Mouse (Mus musculus): ENCODE measurements around the gene Irf2bpl. TPM values are rescaled to one million over a fixed set of nuclear protein-coding genes. Genes with fewer than 3 reads are reported as not detected.

Gene Irf2bpl
- polyA plus RNA-seq, 1 experiment = 59.1 TPM

DNA sequence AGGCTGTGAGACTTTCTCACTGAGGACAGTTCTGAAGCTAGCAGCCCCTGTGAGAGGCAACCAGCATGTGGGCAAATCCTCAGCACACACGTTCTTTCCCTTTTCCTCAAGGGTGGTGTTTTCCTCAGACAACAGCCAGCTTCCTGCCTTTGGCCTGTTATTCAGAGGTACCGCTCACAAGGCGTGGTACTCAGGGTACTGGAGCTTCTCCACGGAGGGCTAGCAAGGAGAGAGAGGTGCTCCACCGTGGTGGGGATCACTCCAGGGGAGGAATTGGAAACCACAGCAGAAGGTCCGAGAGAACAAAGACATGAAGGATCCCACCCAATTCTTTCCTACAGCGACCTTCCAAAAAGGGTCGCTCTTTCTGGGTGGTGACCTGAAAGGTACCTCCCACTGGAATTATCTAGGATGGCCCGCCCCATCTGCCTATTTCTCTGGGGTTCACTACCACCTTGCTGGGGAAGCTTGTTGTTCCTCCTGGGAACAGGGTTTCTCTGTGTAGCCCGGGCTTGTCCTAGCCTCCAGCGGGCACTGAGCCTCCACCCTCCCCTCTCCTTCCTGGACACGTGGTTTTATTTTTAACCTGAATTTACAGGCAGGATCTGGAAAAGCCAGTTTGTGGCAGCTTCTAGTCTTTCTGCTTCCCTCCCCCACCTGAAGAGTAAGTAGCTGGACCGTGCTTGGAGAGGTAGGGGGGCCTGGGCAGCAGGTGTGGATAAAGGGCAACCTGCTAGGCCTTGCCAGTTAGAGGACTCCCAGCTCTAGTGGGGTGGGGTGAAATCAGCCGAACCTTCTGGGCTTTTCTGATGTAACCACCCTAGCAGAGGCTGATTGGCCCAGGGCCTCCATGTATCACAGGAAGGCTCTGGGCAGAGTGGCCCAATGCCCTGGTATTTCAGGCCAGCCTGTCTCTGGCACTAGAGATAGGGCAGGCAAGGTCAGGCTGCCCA, 17.1 kb downstream of the Irf2bpl start:
- peak; percentile 50 for TF ChIP-seq POLR2A (IDR thresholded peaks at IDR 0.05; ENCODE audit: insufficient read length, low read depth)
- TF ChIP-seq POLR2AphosphoS2 (IDR thresholded peaks at IDR 0.05; ENCODE audit: insufficient read length, low read depth) = peak; percentile 26
- no peak for TF ChIP-seq MYOG (IDR thresholded peaks at IDR 0.05; ENCODE audit: control insufficient read depth in 1 of 3, insufficient read depth in 1 of 3, insufficient read length in 2 of 3, low read depth in 2 of 3)
- TF ChIP-seq MYOD1 (IDR thresholded peaks at IDR 0.05; ENCODE audit: control insufficient read depth in 1 of 3, insufficient read length in 2 of 3, low read depth in 2 of 3) = peak in 1 of 3 experiments; percentile 44
- no peak overlapping the region for H3K4me3 ChIP-seq
- H3K4me2 ChIP-seq (ENCODE audit: low read depth) = peak overlapping the region; percentile 48
- H3K79me2 ChIP-seq (ENCODE audit: control insufficient read depth, insufficient read depth) = no peaks in the 10 kb centered on the region
- H3K36me3 ChIP-seq (ENCODE audit: control insufficient read depth, insufficient read depth) = no peaks in the 10 kb centered on the region
- H3K27me3 ChIP-seq (ENCODE audit: control insufficient read depth, insufficient read depth, insufficient read length) = no peaks in the 10 kb centered on the region
- no peak overlapping the region for H3ac ChIP-seq (ENCODE audit: control insufficient read depth, insufficient read length)

DNA sequence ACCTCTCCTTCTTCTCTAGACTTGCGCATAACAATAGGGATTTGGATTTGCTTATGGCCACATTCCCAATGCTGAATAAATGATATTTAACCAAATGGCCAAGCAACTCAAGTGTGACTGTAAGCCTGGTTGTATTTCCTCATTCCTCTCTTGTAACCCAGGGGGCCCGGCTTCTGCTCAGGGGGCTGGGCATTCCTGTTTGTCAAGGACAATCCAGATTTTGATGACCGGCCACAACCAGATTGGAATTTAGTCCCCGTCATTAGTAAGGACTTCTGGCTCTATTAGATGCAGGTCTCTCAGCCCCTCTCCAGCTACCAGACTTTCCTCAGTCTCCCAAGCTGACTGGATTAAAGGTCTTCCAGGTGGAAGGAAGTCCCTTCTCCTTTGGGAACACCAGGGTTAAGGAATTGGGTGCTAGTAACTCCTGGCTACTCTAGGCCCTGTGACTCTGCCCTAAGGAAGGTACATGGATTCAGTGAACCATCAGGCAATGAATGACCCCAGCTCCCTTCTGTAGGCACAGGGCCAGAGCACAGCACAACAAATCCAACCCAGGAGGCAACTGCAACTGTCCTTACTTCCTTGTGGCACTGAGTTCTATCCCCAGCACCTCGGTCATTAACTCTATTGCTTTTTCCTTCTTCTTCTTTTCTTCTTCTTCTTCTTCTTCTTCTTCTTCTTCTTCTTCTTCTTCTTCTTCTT, 20.1 kb downstream of the Irf2bpl start:
- Histone ChIP-seq H3K79me2 (ENCODE audit: control insufficient read depth, insufficient read depth) (no peaks in the 10 kb centered on the region), H3K4me2 (ENCODE audit: low read depth) (no peak overlapping the region), H3K4me3 (no peak overlapping the region), H3ac (ENCODE audit: control insufficient read depth, insufficient read length) (no peak overlapping the region), H3K36me3 (ENCODE audit: control insufficient read depth, insufficient read depth) (no peaks in the 10 kb centered on the region), H3K27me3 (ENCODE audit: control insufficient read depth, insufficient read depth, insufficient read length) (no peaks in the 10 kb centered on the region)
- TF ChIP-seq TCF3 (IDR thresholded peaks at IDR 0.05; ENCODE audit: insufficient read length, low read depth) (no peak), POLR2AphosphoS2 (IDR thresholded peaks at IDR 0.05; ENCODE audit: insufficient read length, low read depth) (no peak)

DNA sequence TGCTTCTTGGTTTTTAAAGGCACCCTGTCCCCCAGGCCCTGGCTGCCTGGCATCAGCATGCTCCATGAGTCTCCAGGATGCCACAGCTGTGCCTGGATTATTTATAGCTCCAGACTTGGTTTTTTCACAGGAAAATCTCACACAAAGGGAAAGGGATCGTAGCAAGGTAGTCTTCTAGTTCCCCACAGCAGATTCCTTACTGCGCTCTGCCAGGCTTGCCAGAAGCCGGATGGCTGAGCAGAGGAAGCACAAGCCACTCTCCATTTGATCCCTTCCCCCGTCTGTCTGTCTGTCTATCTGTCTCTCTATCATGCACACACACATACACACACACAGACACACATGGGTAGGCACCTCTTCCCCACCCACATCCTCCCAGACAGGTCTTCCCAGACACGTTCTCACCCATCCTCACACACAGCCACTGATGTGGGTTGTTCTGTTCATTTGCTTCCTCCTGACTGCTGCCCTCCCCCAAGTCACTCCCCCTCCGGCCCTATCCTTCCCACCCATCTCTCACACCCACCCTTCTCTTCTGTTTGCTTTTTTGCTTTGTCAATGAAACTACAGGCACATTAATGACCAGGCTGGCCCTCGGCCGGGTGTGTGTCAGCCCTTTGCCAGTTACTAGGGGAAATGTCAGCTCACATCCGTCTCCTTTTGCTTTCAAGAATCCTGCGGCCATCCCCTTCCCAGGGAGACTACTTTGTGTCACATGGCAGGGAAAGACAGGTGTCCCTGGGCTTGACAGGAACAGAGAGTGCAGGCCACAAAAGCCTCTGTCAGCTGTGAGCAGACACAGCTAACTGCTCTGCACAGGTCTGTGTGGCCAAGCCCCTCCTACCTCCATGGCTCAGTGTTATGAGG, 24.4 kb downstream of the Irf2bpl start:
- Histone ChIP-seq H3ac (ENCODE audit: control insufficient read depth, insufficient read length) (no peak overlapping the region), H3K4me3 (no peak overlapping the region), H3K27me3 (ENCODE audit: control insufficient read depth, insufficient read depth, insufficient read length) (no peaks in the 10 kb centered on the region), H3K79me2 (ENCODE audit: control insufficient read depth, insufficient read depth) (no peaks in the 10 kb centered on the region), H3K36me3 (ENCODE audit: control insufficient read depth, insufficient read depth) (no peaks in the 10 kb centered on the region), H3K4me2 (ENCODE audit: low read depth) (peak overlapping the region; percentile 69)
- TF ChIP-seq REST (IDR thresholded peaks at IDR 0.05; ENCODE audit: insufficient read depth, insufficient read length) = no peak
- no peak for TF ChIP-seq POLR2AphosphoS2 (IDR thresholded peaks at IDR 0.05; ENCODE audit: insufficient read length, low read depth)
- peak; percentile 17 for TF ChIP-seq TCF12 (IDR thresholded peaks at IDR 0.05; ENCODE audit: insufficient read depth, poor library complexity, severe bottlenecking)
- no peak for TF ChIP-seq SRF (IDR thresholded peaks at IDR 0.05; ENCODE audit: control insufficient read depth, insufficient read length, low read depth)
- TF ChIP-seq MAX (IDR thresholded peaks at IDR 0.05; ENCODE audit: low read depth) = no peak
- TF ChIP-seq USF1 (IDR thresholded peaks at IDR 0.05; ENCODE audit: low read depth) = peak; percentile 36
- TF ChIP-seq CEBPB (IDR thresholded peaks at IDR 0.05; ENCODE audit: insufficient read depth, poor library complexity, severe bottlenecking) = no peak
- TF ChIP-seq MYOD1 (IDR thresholded peaks at IDR 0.05; ENCODE audit: control insufficient read depth in 1 of 3, insufficient read length in 2 of 3, low read depth in 2 of 3) = peak; percentile 21 to 92 (median 78)
- no peak for TF ChIP-seq TCF3 (IDR thresholded peaks at IDR 0.05; ENCODE audit: insufficient read length, low read depth)
- TF ChIP-seq POLR2A (IDR thresholded peaks at IDR 0.05; ENCODE audit: insufficient read length, low read depth) = no peak
- TF ChIP-seq E2F4 (IDR thresholded peaks at IDR 0.05; ENCODE audit: insufficient read depth) = no peak
- peak; percentile 45 to 90 (median 63) for TF ChIP-seq MYOG (IDR thresholded peaks at IDR 0.05; ENCODE audit: control insufficient read depth in 1 of 3, insufficient read depth in 1 of 3, insufficient read length in 2 of 3, low read depth in 2 of 3)

DNA sequence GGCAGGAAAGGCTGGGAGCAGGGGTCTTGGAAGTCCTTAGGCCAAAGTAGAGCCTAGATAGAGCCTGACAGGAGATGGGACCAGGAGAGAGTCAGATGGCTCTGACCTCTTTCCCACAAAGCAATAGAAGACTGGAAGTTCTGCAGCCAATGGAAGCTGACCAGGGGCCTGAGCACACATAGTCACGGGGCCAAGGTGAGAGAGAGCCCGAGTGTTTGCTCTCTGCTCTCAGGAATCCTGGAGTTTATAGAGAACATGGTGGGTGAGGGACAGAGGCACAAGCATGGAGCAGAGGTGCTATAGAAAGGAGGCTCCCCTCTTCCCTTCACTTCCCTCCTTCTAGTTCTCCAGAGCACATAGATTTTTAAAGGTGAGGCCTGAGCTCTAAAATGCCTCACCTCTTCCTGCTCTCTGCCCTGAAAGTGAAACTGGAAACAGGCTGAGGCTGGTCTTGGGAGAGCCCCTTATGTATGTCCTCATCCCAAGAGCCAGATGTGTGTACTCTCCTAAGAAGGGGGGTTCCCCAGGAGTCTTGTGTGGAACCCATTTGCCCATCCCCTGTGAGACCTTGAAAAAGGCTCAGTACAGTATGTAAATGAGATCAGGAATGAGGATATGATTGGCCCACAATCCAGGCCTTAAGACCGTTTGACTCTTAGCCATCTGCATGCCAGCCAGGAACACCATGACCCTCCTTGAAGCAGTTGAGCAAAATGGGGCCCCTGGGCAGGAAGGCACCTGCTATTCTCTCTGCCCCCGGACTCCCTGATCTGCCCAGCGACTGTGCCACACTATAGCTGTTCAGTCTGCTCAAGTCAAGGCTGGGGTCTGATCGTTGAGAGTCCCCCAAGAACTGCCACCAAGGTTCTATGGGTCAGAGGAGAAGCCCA, 25.4 kb downstream of the Irf2bpl start:
- TF ChIP-seq MYOD1 (IDR thresholded peaks at IDR 0.05; ENCODE audit: control insufficient read depth in 1 of 3, insufficient read length in 2 of 3, low read depth in 2 of 3) (peak in 1 of 3 experiments; percentile 46), USF1 (IDR thresholded peaks at IDR 0.05; ENCODE audit: low read depth) (no peak)

More for the DNA sequence above, 25.4 kb downstream of the Irf2bpl start:
- Histone ChIP-seq H3K4me2 (ENCODE audit: low read depth) (peak overlapping the region; percentile 69), H3K4me3 (no peak overlapping the region), H3K79me2 (ENCODE audit: control insufficient read depth, insufficient read depth) (no peaks in the 10 kb centered on the region), H3K36me3 (ENCODE audit: control insufficient read depth, insufficient read depth) (no peaks in the 10 kb centered on the region), H3K27me3 (ENCODE audit: control insufficient read depth, insufficient read depth, insufficient read length) (no peaks in the 10 kb centered on the region), H3ac (ENCODE audit: control insufficient read depth, insufficient read length) (no peak overlapping the region)

Data from myocyte (in vitro differentiated cells).